Mouse (Mus musculus) MEL (cell line): ENCODE data around the gene Aldh3b2. TPM values are rescaled to one million over a fixed set of nuclear protein-coding genes. Genes with fewer than 3 reads are reported as not detected.

Source experiments
- DNase-seq: peaks from one replicate; pipeline ENCODE4 v3.0.0; 2011; ENCODE audit warnings: low read depth, low spot score
- H3K27ac ChIP-seq: 2 replicates; pipeline ENCODE4 v1.5.1; 2012; ENCODE audit warnings: low read depth, mild to moderate bottlenecking, control low read depth, low read length, moderate library complexity; ENCODE audit not compliant: control insufficient read depth
- H3K27me3 ChIP-seq, 2 experiments: fragments of 150-350 bp in 1 of 2; sonication (generic) in 1 of 2; 2 replicates each; pipeline ENCODE4 v1.6.1; 2012; ENCODE audit warnings: low read length in 2 of 2, mild to moderate bottlenecking in 2 of 2, improper control_type of control experiment in 1 of 2, moderate library complexity in 1 of 2; ENCODE audit not compliant: insufficient read depth in 2 of 2, control insufficient read depth in 1 of 2
- H3K36me3 ChIP-seq, 2 experiments: 2 replicates each; pipeline ENCODE4 v1.6.1; 2012 to 2014; ENCODE audit warnings: low read length in 2 of 2, improper control_type of control experiment in 1 of 2, inconsistent platforms in 1 of 2, mild to moderate bottlenecking in 1 of 2; ENCODE audit not compliant: insufficient read depth in 2 of 2, control insufficient read depth in 1 of 2
- H3K4me1 ChIP-seq, 2 experiments: fragments of 150-350 bp in 1 of 2; sonication (generic) in 1 of 2; 2 replicates each; pipeline ENCODE4 v1.6.1; 2012; ENCODE audit warnings: low read length in 2 of 2, improper control_type of control experiment in 1 of 2, mild to moderate bottlenecking in 1 of 2; ENCODE audit not compliant: insufficient read depth in 2 of 2, control insufficient read depth in 1 of 2
- H3K4me3 ChIP-seq, 2 experiments: fragments of 150-350 bp in 1 of 2; sonication (generic) in 1 of 2; 2 replicates each; pipeline ENCODE4 v1.5.1; 2012; ENCODE audit warnings: low read depth in 2 of 2, low read length in 2 of 2, mild to moderate bottlenecking in 2 of 2, moderate library complexity in 2 of 2, control low read depth in 1 of 2, improper control_type of control experiment in 1 of 2; ENCODE audit not compliant: control insufficient read depth in 1 of 2, insufficient read depth in 1 of 2
- H3K79me2 ChIP-seq: 2 replicates; pipeline ENCODE4 v1.6.1; 2012; ENCODE audit warnings: mild to moderate bottlenecking, low read length, moderate library complexity; ENCODE audit not compliant: control insufficient read depth, poor library complexity, insufficient read depth
- H3K9ac ChIP-seq: 2 replicates; pipeline ENCODE4 v1.6.1; 2012; ENCODE audit warnings: low read depth, mild to moderate bottlenecking, control low read depth, low read length, moderate library complexity; ENCODE audit not compliant: control insufficient read depth, poor library complexity, severe bottlenecking
- H3K9me3 ChIP-seq: fragments of 150-350 bp; sonication (generic); replicated peaks from 2 replicates; pipeline ENCODE4 v1.6.1; 2012; ENCODE audit warnings: mild to moderate bottlenecking, low read length, improper control_type of control experiment, moderate library complexity; ENCODE audit not compliant: insufficient read depth
- CHD1 ChIP-seq: IDR thresholded peaks from 2 replicates; pipeline ENCODE4 v1.6.1; 2012; ENCODE audit warnings: low read depth, mild to moderate bottlenecking, inconsistent platforms, low read length, improper control_type of control experiment
- CHD2 ChIP-seq: IDR thresholded peaks from 2 replicates; pipeline ENCODE4 v1.6.1; 2011; ENCODE audit warnings: low read length, improper control_type of control experiment
- CTCF ChIP-seq, 3 experiments: IDR thresholded peaks in 2 of 3; conservative IDR thresholded peaks in 1 of 3; 2 replicates each; pipeline ENCODE4 v1.5.1; 2011 to 2012; ENCODE audit warnings: low read length in 3 of 3, low read depth in 2 of 3, mild to moderate bottlenecking in 2 of 3, improper control_type of control experiment in 1 of 3, inconsistent platforms in 1 of 3, mixed read lengths in 1 of 3, moderate library complexity in 1 of 3; ENCODE audit not compliant: control insufficient read depth in 1 of 3, insufficient read depth in 1 of 3, poor library complexity in 1 of 3, severe bottlenecking in 1 of 3
- E2F4 ChIP-seq: IDR thresholded peaks from 2 replicates; pipeline ENCODE4 v1.6.1; 2011; ENCODE audit warnings: low read depth, low read length, improper control_type of control experiment, borderline replicate concordance
- ELF1 ChIP-seq: IDR thresholded peaks from 2 replicates; pipeline ENCODE4 v1.6.1; 2014; ENCODE audit warnings: low read depth, mild to moderate bottlenecking, inconsistent platforms, low read length, improper control_type of control experiment, moderate library complexity
- EP300 ChIP-seq, 2 experiments: IDR thresholded peaks; 2 replicates each; pipeline ENCODE4 v1.6.1; 2011; ENCODE audit warnings: improper control_type of control experiment in 2 of 2, low read length in 2 of 2, low read depth in 1 of 2, mild to moderate bottlenecking in 1 of 2
- ETS1 ChIP-seq: IDR thresholded peaks from 2 replicates; pipeline ENCODE4 v1.6.1; 2012; ENCODE audit warnings: low read depth, mild to moderate bottlenecking, inconsistent platforms, low read length, improper control_type of control experiment, moderate library complexity
- GABPA ChIP-seq: IDR thresholded peaks from 2 replicates; pipeline ENCODE4 v1.6.1; 2012; ENCODE audit warnings: low read depth, mild to moderate bottlenecking, inconsistent platforms, low read length, improper control_type of control experiment, moderate library complexity
- GATA1 ChIP-seq: IDR thresholded peaks from 2 replicates; pipeline ENCODE4 v1.6.1; 2011; ENCODE audit warnings: low read depth, low read length, improper control_type of control experiment
- HCFC1 ChIP-seq: IDR thresholded peaks from 2 replicates; pipeline ENCODE4 v1.6.1; 2012; ENCODE audit warnings: low read depth, mild to moderate bottlenecking, inconsistent platforms, low read length, improper control_type of control experiment, moderate library complexity
- JUND ChIP-seq: IDR thresholded peaks from 2 replicates; pipeline ENCODE4 v1.6.1; 2011; ENCODE audit warnings: low read depth, mild to moderate bottlenecking, improper control_type of control experiment, low read length
- KAT2A ChIP-seq: conservative IDR thresholded peaks from 2 replicates; pipeline ENCODE4 v1.6.1; 2012; ENCODE audit warnings: low read depth, low read length, improper control_type of control experiment, inconsistent platforms
- MAX ChIP-seq: IDR thresholded peaks from 2 replicates; pipeline ENCODE4 v1.6.1; 2011; ENCODE audit warnings: low read length, improper control_type of control experiment
- MYB ChIP-seq: IDR thresholded peaks from 2 replicates; pipeline ENCODE4 v1.6.1; 2011; ENCODE audit warnings: mild to moderate bottlenecking, low read depth, low read length, improper control_type of control experiment
- MYC ChIP-seq: IDR thresholded peaks from 2 replicates; pipeline ENCODE4 v1.6.1; 2011; ENCODE audit warnings: low read depth, mild to moderate bottlenecking, low read length, improper control_type of control experiment, moderate library complexity
- NELFE ChIP-seq: IDR thresholded peaks from 2 replicates; pipeline ENCODE4 v1.6.1; 2011; ENCODE audit warnings: low read depth, low read length, improper control_type of control experiment
- POLR2A ChIP-seq, 2 experiments: IDR thresholded peaks; 2 replicates each; pipeline ENCODE4 v1.6.1; 2011 to 2012; ENCODE audit warnings: low read length in 2 of 2, mild to moderate bottlenecking in 2 of 2, control low read depth in 1 of 2, improper control_type of control experiment in 1 of 2, low read depth in 1 of 2, moderate library complexity in 1 of 2; ENCODE audit not compliant: control insufficient read depth in 1 of 2, insufficient read depth in 1 of 2, poor library complexity in 1 of 2
- POLR2AphosphoS5 ChIP-seq: IDR thresholded peaks from 2 replicates; pipeline ENCODE4 v1.6.1; 2012; ENCODE audit warnings: low read depth, borderline replicate concordance, mild to moderate bottlenecking, inconsistent platforms, low read length, moderate library complexity, mixed read lengths
- RAD21 ChIP-seq: IDR thresholded peaks from 2 replicates; pipeline ENCODE4 v1.6.1; 2011; ENCODE audit warnings: mild to moderate bottlenecking, low read depth, low read length, improper control_type of control experiment
- SIN3A ChIP-seq: IDR thresholded peaks from 2 replicates; pipeline ENCODE4 v1.6.1; 2012; ENCODE audit warnings: low read length, improper control_type of control experiment, inconsistent platforms
- SMC3 ChIP-seq: IDR thresholded peaks from 2 replicates; pipeline ENCODE4 v1.6.1; 2011; ENCODE audit warnings: low read depth, low read length, improper control_type of control experiment
- TBP ChIP-seq: IDR thresholded peaks from 2 replicates; pipeline ENCODE4 v1.8.0; 2011; ENCODE audit warnings: low read depth, low read length, improper control_type of control experiment
- UBTF ChIP-seq: IDR thresholded peaks from 2 replicates; pipeline ENCODE4 v1.6.1; 2012; ENCODE audit warnings: low read depth, mild to moderate bottlenecking, inconsistent platforms, low read length, improper control_type of control experiment, moderate library complexity, borderline replicate concordance; ENCODE audit not compliant: insufficient read depth
- USF1 ChIP-seq: IDR thresholded peaks from 2 replicates; pipeline ENCODE4 v1.6.1; 2014; ENCODE audit warnings: low read depth, mild to moderate bottlenecking, inconsistent platforms, low read length, improper control_type of control experiment, moderate library complexity
- USF2 ChIP-seq, 2 experiments: IDR thresholded peaks; 2 replicates each; pipeline ENCODE4 v1.6.1; 2011 to 2012; ENCODE audit warnings: improper control_type of control experiment in 2 of 2, low read length in 2 of 2, borderline replicate concordance in 1 of 2, inconsistent platforms in 1 of 2, low read depth in 1 of 2, mild to moderate bottlenecking in 1 of 2; ENCODE audit not compliant: insufficient read depth in 1 of 2
- ZMIZ1 ChIP-seq: IDR thresholded peaks from 2 replicates; pipeline ENCODE4 v1.6.1; 2012; ENCODE audit warnings: low read depth, mild to moderate bottlenecking, inconsistent platforms, low read length, improper control_type of control experiment, moderate library complexity
- polyA plus RNA-seq, 2 experiments: library from polyadenylated mRNA; stranded (reverse) in 1 of 2; unstranded in 1 of 2; fragments of >175 nt in 1 of 2; fragments of >200 nt in 1 of 2; gene quantifications; 2 replicates each; pipeline versions ENCODE4 v1.2.1 to v1.2.4; 2012; ENCODE audit warnings: low replicate concordance in 2 of 2, low read depth in 1 of 2; ENCODE audit not compliant: insufficient read length in 2 of 2, insufficient read depth in 1 of 2, missing spikeins in 1 of 2
- total RNA-seq: library from RNA; depleted of rRNA; stranded (reverse); fragments of 300-350 nt; gene quantifications from 2 replicates; pipeline ENCODE4 v1.2.3, GENCODE M21; 2012

Gene Aldh3b2
- total and polyA plus RNA-seq, 3 experiments: not detected

DNA sequence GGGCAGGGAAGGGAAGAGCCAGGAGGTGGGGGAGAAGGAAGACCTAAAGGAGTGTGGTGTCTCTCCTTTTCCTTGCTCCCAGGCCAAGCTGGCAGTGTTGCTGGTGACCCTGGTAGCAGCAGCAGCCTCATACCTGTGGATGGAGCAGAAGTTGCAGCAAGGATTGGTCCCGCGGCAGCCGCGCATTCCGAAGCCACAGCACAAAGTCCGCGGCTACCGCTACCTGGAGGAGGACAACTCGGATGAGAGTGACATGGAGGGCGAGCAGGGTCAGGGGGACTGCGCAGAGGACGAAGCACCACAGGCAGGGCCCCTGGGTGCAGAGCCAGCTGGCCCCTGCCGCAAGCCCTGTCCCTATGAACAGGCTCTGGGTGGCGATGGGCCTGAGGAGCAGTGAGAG lies 23.6 kb upstream of the Aldh3b2 start:
- Histone ChIP-seq H3K27me3 (no peaks in the 10 kb centered on the region), H3K4me1 (peaks cover 6 to 7% of the 10 kb centered on the region in 2 experiments; a peak in 3 of 4 replicates), H3K36me3 (peaks cover 0 to 6% of the 10 kb centered on the region in 2 experiments; a peak in 2 of 4 replicates), H3K9me3 (no peaks in the 10 kb centered on the region)
- no peak for DNase-seq
- TF ChIP-seq MYC: no peak
- no peak for TF ChIP-seq E2F4
- TF ChIP-seq SMC3: no peak
- TF ChIP-seq USF2 (IDR thresholded peaks at IDR 0.05; ENCODE audit: borderline replicate concordance in 1 of 2, insufficient read depth in 1 of 2, low read depth in 1 of 2, low read length in 2 of 2): no peak
- no peak for TF ChIP-seq JUND
- TF ChIP-seq CHD2: no peak
- no peak for TF ChIP-seq RAD21
- TF ChIP-seq POLR2A (IDR thresholded peaks at IDR 0.05; ENCODE audit: control insufficient read depth in 1 of 2, insufficient read depth in 1 of 2, low read depth in 1 of 2, low read length in 2 of 2, poor library complexity in 1 of 2): no peak
- TF ChIP-seq, all 39 proteins: peak for 0
- Histone ChIP-seq H3K27ac (no peak overlapping the region), H3K79me2 (no peaks in the 10 kb centered on the region), H3K4me3 (no peak overlapping the region), H3K9ac (no peak overlapping the region)

GRCm38 (mm10) chr19:3950331-3950730 lies 21.8 kb upstream of the Aldh3b2 start:
- Histone ChIP-seq H3K9ac (no peak overlapping the region), H3K4me3 (no peak overlapping the region), H3K4me1 (peaks cover 6 to 7% of the 10 kb centered on the region in 2 experiments; a peak in 3 of 4 replicates), H3K79me2 (no peaks in the 10 kb centered on the region), H3K27me3 (no peaks in the 10 kb centered on the region)
- DNase-seq: no peak
- no peak for TF ChIP-seq ELF1
- TF ChIP-seq NELFE: no peak
- no peak for TF ChIP-seq MYC
- TF ChIP-seq SMC3: no peak
- no peak for TF ChIP-seq EP300 (IDR thresholded peaks at IDR 0.05; ENCODE audit: low read depth in 1 of 2, low read length in 2 of 2)
- no peak for TF ChIP-seq GABPA
- TF ChIP-seq, all 39 proteins: peak for 0
- no peak overlapping the region for H3K27ac ChIP-seq
- no peaks in the 10 kb centered on the region for H3K9me3 ChIP-seq
- H3K36me3 ChIP-seq: 0 out of 4 replicates have a peak, but pooled peaks cover 0 to 4% of the 10 kb centered on the region in 2 experiments

- no peaks in the 10 kb centered on the region for H3K27me3 ChIP-seq
- no peak overlapping the region for H3K27ac ChIP-seq
- no peaks in the 10 kb centered on the region for H3K79me2 ChIP-seq
- H3K4me3 ChIP-seq: no peak overlapping the region
- no peak overlapping the region for H3K9ac ChIP-seq
- peaks cover 9% of the 10 kb centered on the region in 2 experiments; a peak in 3 of 4 replicates for H3K4me1 ChIP-seq
- 0 out of 4 replicates have a peak, but pooled peaks cover 0 to 6% of the 10 kb centered on the region in 2 experiments for H3K36me3 ChIP-seq
- DNase-seq: peak; percentile 50
- H3K9me3 ChIP-seq: no peaks in the 10 kb centered on the region
- TF ChIP-seq KAT2A (no peak), ETS1 (no peak), POLR2AphosphoS5 (no peak), JUND (no peak), CTCF (IDR thresholded peaks at IDR 0.05 in 2 of 3, conservative IDR thresholded peaks at IDR 0.05 in 1 of 3; ENCODE audit: control insufficient read depth in 1 of 3, insufficient read depth in 1 of 3, low read depth in 2 of 3, low read length in 3 of 3, poor library complexity in 1 of 3, severe bottlenecking in 1 of 3) (no peak; a peak in 1 of 6 replicates), MYB (no peak), TBP (no peak), ZMIZ1 (no peak), MAX (no peak), MYC (0 out of 2 replicates have a peak, but pooled peaks have one; percentile 33), CHD1 (no peak), GATA1 (0 out of 2 replicates have a peak, but pooled peaks have one; percentile 20), RAD21 (no peak), SIN3A (no peak), USF1 (no peak), HCFC1 (0 out of 2 replicates have a peak, but pooled peaks have one; percentile 2), UBTF (no peak)
Observed at GRCm38 (mm10) chr19:3951461-3951860, 20.7 kb upstream of the Aldh3b2 start.
